Mouse (Mus musculus) right cerebral cortex, postnatal 25 days (tissue): ENCODE results near the gene Cacna2d3.

Experiments used
- DNase-seq: peaks from one replicate; pipeline ENCODE4 v3.0.0; 2022

Cacna2d3 gene

GRCm38 (mm10) chr14:29042355-29042754 is 679.3 kb downstream of the Cacna2d3 start:
- DNase-seq, result no peak

GRCm38 (mm10) chr14:29041498-29041897 is 680.2 kb downstream of the Cacna2d3 start:
- DNase-seq, result no peak

- no peak for DNase-seq
Measured at GRCm38 (mm10) chr14:29040606-29041364, 680.9 kb downstream of the Cacna2d3 start.

GRCm38 (mm10) chr14:29038246-29038645 is 683.4 kb downstream of the Cacna2d3 start:
- DNase-seq, result no peak

GRCm38 (mm10) chr14:29031858-29032395 is 689.7 kb downstream of the Cacna2d3 start:
- no peak for DNase-seq

- no peak for DNase-seq
Measured at GRCm38 (mm10) chr14:29030519-29030918, 691.1 kb downstream of the Cacna2d3 start.

- no peak for DNase-seq
Measured at GRCm38 (mm10) chr14:29029896-29030420, 691.7 kb downstream of the Cacna2d3 start.

- no peak for DNase-seq
Measured at GRCm38 (mm10) chr14:29029107-29029469, 692.6 kb downstream of the Cacna2d3 start.

- no peak for DNase-seq
Measured at GRCm38 (mm10) chr14:29028391-29029106, 693.1 kb downstream of the Cacna2d3 start.

GRCm38 (mm10) chr14:29027276-29027675 is 694.4 kb downstream of the Cacna2d3 start:
- no peak for DNase-seq

- no peak for DNase-seq
Measured at GRCm38 (mm10) chr14:29025335-29025734, 696.3 kb downstream of the Cacna2d3 start.

- no peak for DNase-seq
Measured at GRCm38 (mm10) chr14:29023246-29023645, 698.4 kb downstream of the Cacna2d3 start.

- no peak for DNase-seq
Measured at GRCm38 (mm10) chr14:29021295-29021694, 700.4 kb downstream of the Cacna2d3 start.

- no peak for DNase-seq
Measured at GRCm38 (mm10) chr14:29018316-29019000, 703.2 kb downstream of the Cacna2d3 start.

- DNase-seq, result no peak
Measured at GRCm38 (mm10) chr14:29017883-29018282, 703.8 kb downstream of the Cacna2d3 start, which contains the start of gene Lrtm1. Lrtm1 (plus strand) TSS chr14:29018208.

GRCm38 (mm10) chr14:29015896-29016295 is 705.8 kb downstream of the Cacna2d3 start:
- DNase-seq, result no peak

- no peak for DNase-seq
Measured at GRCm38 (mm10) chr14:29014680-29015079, 707.0 kb downstream of the Cacna2d3 start.

- DNase-seq, result no peak
Measured at GRCm38 (mm10) chr14:29013161-29013560, 708.5 kb downstream of the Cacna2d3 start.

GRCm38 (mm10) chr14:29009644-29010043 is 712.0 kb downstream of the Cacna2d3 start:
- no peak for DNase-seq

- no peak for DNase-seq
Measured at GRCm38 (mm10) chr14:29005228-29005840, 716.3 kb downstream of the Cacna2d3 start.

GRCm38 (mm10) chr14:28996569-28996968 is 725.1 kb downstream of the Cacna2d3 start:
- no peak for DNase-seq

- no peak for DNase-seq
Measured at GRCm38 (mm10) chr14:28988211-28988900, 733.3 kb downstream of the Cacna2d3 start.
